Mouse (Mus musculus): ENCODE results near the gene Esd. TPM values are rescaled to one million over a fixed set of nuclear protein-coding genes. Genes with fewer than 3 reads are reported as not detected.
A peak's percentile ranks its signal among the peaks of the same experiment; 100 is the strongest.

Gene Esd
- polyA plus RNA-seq, 1 experiment from 2014 or later = 184 TPM

- WGBS (ENCODE audit: insufficient replicate concordance) = 25% methylated on average over 9 of the region's 9 CpGs
- Histone ChIP-seq H3K4me2 (ENCODE audit: low read depth, low read length) (peak overlapping the region; percentile 81), H3K27ac (ENCODE audit: low read length) (peak overlapping the region; percentile 86), H3K27me3 (ENCODE audit: control insufficient read depth, insufficient read depth, low read depth, low read length) (no peaks in the 10 kb centered on the region), H3K9me3 (replicated peaks; ENCODE audit: control insufficient read depth, low read length) (no peaks in the 10 kb centered on the region), H3K4me3 (ENCODE audit: low read depth, low read length) (peak overlapping the region; percentile 86), H3K9ac (ENCODE audit: low read depth, low read length) (peak overlapping the region; percentile 53), H3K36me3 (ENCODE audit: control insufficient read depth, insufficient read depth) (peaks cover 3% of the 10 kb centered on the region), H3K4me1 (ENCODE audit: control insufficient read depth, low read depth, low read length) (peaks cover 16% of the 10 kb centered on the region)
- ATAC-seq (ENCODE audit: low read depth) = no peak
These were observed 647 bp upstream of the Esd start for GRCm38 (mm10) chr14:74731221-74732078.

- Histone ChIP-seq H3K9me3 (replicated peaks; ENCODE audit: control insufficient read depth, low read length) (no peaks in the 10 kb centered on the region), H3K4me3 (ENCODE audit: low read depth, low read length) (peak overlapping the region; percentile 86), H3K27me3 (ENCODE audit: control insufficient read depth, insufficient read depth, low read depth, low read length) (no peaks in the 10 kb centered on the region), H3K4me2 (ENCODE audit: low read depth, low read length) (peak overlapping the region; percentile 81), H3K9ac (ENCODE audit: low read depth, low read length) (peak overlapping the region; percentile 29), H3K36me3 (ENCODE audit: control insufficient read depth, insufficient read depth) (peaks cover 6% of the 10 kb centered on the region), H3K4me1 (ENCODE audit: control insufficient read depth, low read depth, low read length) (peaks cover 16% of the 10 kb centered on the region), H3K27ac (ENCODE audit: low read length) (peak overlapping the region; percentile 24; the same call in 1 of the 2 replicates)
- 54% methylated on average over 2 of the region's 2 CpGs for WGBS (ENCODE audit: insufficient replicate concordance)
- no peak for ATAC-seq (ENCODE audit: low read depth)
These were observed 1.3 kb downstream of the Esd start for GRCm38 (mm10) chr14:74733397-74733796.

GRCm38 (mm10) chr14:74735471-74735870 lies 3.4 kb downstream of the Esd start:
- no peaks in the 10 kb centered on the region for H3K9me3 ChIP-seq (replicated peaks; ENCODE audit: control insufficient read depth, low read length)
- no peak overlapping the region for H3K4me3 ChIP-seq (ENCODE audit: low read depth, low read length)
- no peaks in the 10 kb centered on the region for H3K27me3 ChIP-seq (ENCODE audit: control insufficient read depth, insufficient read depth, low read depth, low read length)
- peaks cover 17% of the 10 kb centered on the region for H3K36me3 ChIP-seq (ENCODE audit: control insufficient read depth, insufficient read depth)
- no peak overlapping the region for H3K9ac ChIP-seq (ENCODE audit: low read depth, low read length)
- no peak for ATAC-seq (ENCODE audit: low read depth)
- no peak overlapping the region for H3K4me2 ChIP-seq (ENCODE audit: low read depth, low read length)
- H3K4me1 ChIP-seq (ENCODE audit: control insufficient read depth, low read depth, low read length) = peaks cover 16% of the 10 kb centered on the region
- WGBS (ENCODE audit: insufficient replicate concordance) = 64% methylated on average over 6 of the region's 6 CpGs
- no peak overlapping the region for H3K27ac ChIP-seq (ENCODE audit: low read length)

GRCm38 (mm10) chr14:74736850-74737249 lies 4.8 kb downstream of the Esd start:
- Histone ChIP-seq H3K27me3 (ENCODE audit: control insufficient read depth, insufficient read depth, low read depth, low read length) (no peaks in the 10 kb centered on the region), H3K27ac (ENCODE audit: low read length) (no peak overlapping the region), H3K4me3 (ENCODE audit: low read depth, low read length) (no peak overlapping the region), H3K36me3 (ENCODE audit: control insufficient read depth, insufficient read depth) (peaks cover 29% of the 10 kb centered on the region), H3K9me3 (replicated peaks; ENCODE audit: control insufficient read depth, low read length) (no peaks in the 10 kb centered on the region), H3K9ac (ENCODE audit: low read depth, low read length) (no peak overlapping the region), H3K4me2 (ENCODE audit: low read depth, low read length) (no peak overlapping the region), H3K4me1 (ENCODE audit: control insufficient read depth, low read depth, low read length) (peaks cover 13% of the 10 kb centered on the region)
- 78% methylated on average over 6 of the region's 6 CpGs for WGBS (ENCODE audit: insufficient replicate concordance)
- ATAC-seq (ENCODE audit: low read depth) = no peak

GRCm38 (mm10) chr14:74764191-74764918 lies 32.3 kb downstream of the Esd start:
- H3K9me3 ChIP-seq (replicated peaks; ENCODE audit: control insufficient read depth, low read length) = no peaks in the 10 kb centered on the region
- no peaks in the 10 kb centered on the region for H3K4me1 ChIP-seq (ENCODE audit: control insufficient read depth, low read depth, low read length)
- H3K4me3 ChIP-seq (ENCODE audit: low read depth, low read length) = no peak overlapping the region
- H3K27me3 ChIP-seq (ENCODE audit: control insufficient read depth, insufficient read depth, low read depth, low read length) = no peaks in the 10 kb centered on the region
- H3K9ac ChIP-seq (ENCODE audit: low read depth, low read length) = no peak overlapping the region
- peaks cover 5% of the 10 kb centered on the region for H3K36me3 ChIP-seq (ENCODE audit: control insufficient read depth, insufficient read depth)
- 54% methylated on average over 10 of the region's 10 CpGs for WGBS (ENCODE audit: insufficient replicate concordance)
- no peak overlapping the region for H3K27ac ChIP-seq (ENCODE audit: low read length)
- H3K4me2 ChIP-seq (ENCODE audit: low read depth, low read length) = no peak overlapping the region
- no peak for ATAC-seq (ENCODE audit: low read depth)

- Histone ChIP-seq H3K27ac (ENCODE audit: low read length) (no peak overlapping the region), H3K4me1 (ENCODE audit: control insufficient read depth, low read depth, low read length) (no peaks in the 10 kb centered on the region), H3K9ac (ENCODE audit: low read depth, low read length) (no peak overlapping the region), H3K27me3 (ENCODE audit: control insufficient read depth, insufficient read depth, low read depth, low read length) (no peaks in the 10 kb centered on the region), H3K4me3 (ENCODE audit: low read depth, low read length) (no peak overlapping the region), H3K9me3 (replicated peaks; ENCODE audit: control insufficient read depth, low read length) (no peaks in the 10 kb centered on the region), H3K4me2 (ENCODE audit: low read depth, low read length) (no peak overlapping the region), H3K36me3 (ENCODE audit: control insufficient read depth, insufficient read depth) (peaks cover 11% of the 10 kb centered on the region)
- WGBS (ENCODE audit: insufficient replicate concordance) = 50% methylated on average over 1 of the region's 1 CpGs
- ATAC-seq (ENCODE audit: low read depth) = no peak
These were observed 35.8 kb downstream of the Esd start for GRCm38 (mm10) chr14:74767892-74768291.

- H3K9me3 ChIP-seq (replicated peaks; ENCODE audit: control insufficient read depth, low read length) = no peaks in the 10 kb centered on the region
- no peak for ATAC-seq (ENCODE audit: low read depth)
- no peak overlapping the region for H3K27ac ChIP-seq (ENCODE audit: low read length)
These were observed 42.0 kb downstream of the Esd start for GRCm38 (mm10) chr14:74774046-74774619.

GRCm38 (mm10) chr14:74784243-74784934 lies 52.3 kb downstream of the Esd start:
- no peaks in the 10 kb centered on the region for H3K4me1 ChIP-seq (ENCODE audit: control insufficient read depth, low read depth, low read length)
- H3K27me3 ChIP-seq (ENCODE audit: control insufficient read depth, insufficient read depth, low read depth, low read length) = no peaks in the 10 kb centered on the region
- no peak overlapping the region for H3K9ac ChIP-seq (ENCODE audit: low read depth, low read length)
- no peak overlapping the region for H3K27ac ChIP-seq (ENCODE audit: low read length)
- no peaks in the 10 kb centered on the region for H3K9me3 ChIP-seq (replicated peaks; ENCODE audit: control insufficient read depth, low read length)
- H3K4me2 ChIP-seq (ENCODE audit: low read depth, low read length) = no peak overlapping the region
- no peak for ATAC-seq (ENCODE audit: low read depth)
- H3K36me3 ChIP-seq (ENCODE audit: control insufficient read depth, insufficient read depth) = peaks cover 12% of the 10 kb centered on the region
- 80% methylated on average over 11 of the region's 11 CpGs for WGBS (ENCODE audit: insufficient replicate concordance)
- H3K4me3 ChIP-seq (ENCODE audit: low read depth, low read length) = no peak overlapping the region

More at GRCm38 (mm10) chr14:74774046-74774619, 42.0 kb downstream of the Esd start:
- no peaks in the 10 kb centered on the region for H3K27me3 ChIP-seq (ENCODE audit: control insufficient read depth, insufficient read depth, low read depth, low read length)
- H3K4me3 ChIP-seq (ENCODE audit: low read depth, low read length) = no peak overlapping the region
- H3K4me1 ChIP-seq (ENCODE audit: control insufficient read depth, low read depth, low read length) = no peaks in the 10 kb centered on the region
- no peak overlapping the region for H3K9ac ChIP-seq (ENCODE audit: low read depth, low read length)
- H3K36me3 ChIP-seq (ENCODE audit: control insufficient read depth, insufficient read depth) = peaks cover 8% of the 10 kb centered on the region
- 57% methylated on average over 10 of the region's 10 CpGs for WGBS (ENCODE audit: insufficient replicate concordance)
- no peak overlapping the region for H3K4me2 ChIP-seq (ENCODE audit: low read depth, low read length)

Data from liver, embryonic 16.5 days (tissue).